8 mouse cellular contexts compared by ENCODE assay signal in the genomic region with DNA sequence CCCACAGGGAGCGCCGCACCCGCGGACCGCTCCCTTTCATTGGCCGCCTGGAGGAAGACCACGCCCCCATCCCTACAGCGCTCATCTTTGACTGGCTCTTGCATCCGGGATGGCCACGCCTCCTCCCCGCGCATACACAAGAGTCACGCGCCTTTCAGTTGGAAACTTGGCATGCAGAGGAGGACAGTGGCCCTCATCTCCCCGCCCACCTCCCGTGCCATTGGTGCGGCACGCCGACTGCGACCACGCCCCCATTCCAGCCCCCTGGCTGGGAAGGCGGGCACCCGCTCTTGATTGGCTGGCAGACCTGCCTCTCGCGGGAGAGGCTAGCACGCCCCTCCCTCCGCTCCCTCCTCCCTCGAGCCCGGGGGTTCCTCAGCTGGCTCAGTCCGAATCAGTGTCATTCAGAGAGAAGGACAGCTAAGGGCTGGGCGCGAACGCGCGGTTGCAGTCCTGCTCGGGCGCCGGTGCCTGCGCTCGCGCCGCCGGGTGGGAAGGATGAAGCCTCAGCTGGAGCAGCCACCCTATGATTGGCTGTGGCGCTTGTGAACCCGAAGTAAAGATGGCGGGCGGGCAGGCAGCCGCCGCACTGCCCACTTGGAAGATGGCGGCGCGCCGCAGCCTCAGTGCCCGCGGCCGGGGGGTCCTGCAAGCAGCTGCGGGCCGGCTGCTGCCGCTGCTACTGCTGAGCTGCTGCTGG. TPM values are rescaled to one million over a fixed set of nuclear protein-coding genes. Genes with fewer than 3 reads are reported as not detected.
DNase-seq lines count a peak whose midpoint lies in the region; ATAC-seq lines count a peak whose summit lies in the region.

Gene Cnnm2 (plus strand): TSS at position 350 of the 700 bp plus-strand sequence.

- peak; percentile 98 to 99 for DNase-seq in adrenal gland, adult 18-20 months (ENCODE audit: low spot score in 2 of 2)
- DNase-seq in embryo, embryonic 11 days: peak; percentile 100
- peak; percentile 100 for DNase-seq in gastrocnemius, postnatal 25 days
- peak; percentile 99 for DNase-seq in intestine, embryonic 14.5 days (ENCODE audit: low spot score)
- DNase-seq in left cerebral cortex, postnatal 14 days (ENCODE audit: low spot score in 2 of 2): peak; percentile 100
- DNase-seq in mesoderm, embryonic 11.5 days (ENCODE audit: low read depth, low spot score): peak; percentile 100
- DNase-seq in right cerebral cortex, postnatal 36 days (ENCODE audit: low spot score in 2 of 2): peak; percentile 100
- peak; percentile 100 for DNase-seq in yolk sac, embryonic 10.5 days (ENCODE audit: low spot score)

- H3K4me2 ChIP-seq in intestine, embryonic 14.5 days (ENCODE audit: low read length): peak within 1 kb of the TSS; percentile 86

- peak; percentile 95 for ATAC-seq in intestine, embryonic 14.5 days (replicated peaks; ENCODE audit: low FRiP score, low TSS enrichment, low read depth)

- peak within 1 kb of the TSS; percentile 63 for H3K9ac ChIP-seq in intestine, embryonic 14.5 days (ENCODE audit: low read length)

- H3K4me1 ChIP-seq in intestine, embryonic 14.5 days (replicated peaks; ENCODE audit: control insufficient read depth, insufficient read depth, low read length): peaks cover 9% of the 10 kb centered on the region

- WGBS in intestine, embryonic 14.5 days: under 1% methylated on average over 59 of the region's 59 CpGs

- no peaks in the 10 kb centered on the region for H3K9me3 ChIP-seq in intestine, embryonic 14.5 days (ENCODE audit: control insufficient read depth, low read length)

- peak within 1 kb of the TSS; percentile 96 for H3K4me3 ChIP-seq in intestine, embryonic 14.5 days (ENCODE audit: low read depth, low read length)

- H3K27ac ChIP-seq in intestine, embryonic 14.5 days (ENCODE audit: low read depth): peak within 1 kb of the TSS; percentile 33; the same call in 1 of the 2 replicates

- H3K36me3 ChIP-seq in intestine, embryonic 14.5 days (ENCODE audit: control insufficient read depth, insufficient read depth, low read length): no peaks in the 10 kb centered on the region

- peaks cover 22% of the 10 kb centered on the region; the same call in 1 of the 2 replicates for H3K27me3 ChIP-seq in intestine, embryonic 14.5 days (replicated peaks; ENCODE audit: control insufficient read depth, insufficient read depth, low read length)

- intact Hi-C loops in left cerebral cortex, postnatal 14 days (cut with DNase I): loop anchor here (5.0 kb wide), 2 partner anchors 41 to 231 kb away; no protein-coding TSS in a partner anchor

RNA-seq across cellular contexts. Expression of gene Cnnm2, which starts in this region (rescaled TPM):
- total RNA-seq in adrenal gland, adult 18-20 months (2021): 10 to 100 TPM; 34.8 to 50.8 TPM
- total RNA-seq in gastrocnemius, postnatal 25 days (2021): 1 to 10 TPM; 3.2 to 3.4 TPM
- polyA plus RNA-seq in intestine, embryonic 14.5 days (2014; fragmentation: Nextera tagmentation; extraction: Ambion mirVana): 1.9 and 2.2 TPM in 2 replicates
- 10 to 100 TPM; 35.6 to 36.1 TPM for total RNA-seq in left cerebral cortex, postnatal 14 days (2021)

Comparison
In these comparisons a context has a peak if more than half of its experiments do, and no peak if none do; other contexts are left out.
1. Peak in every context shown above with its lines: DNase-seq, ATAC-seq, H3K4me3 ChIP-seq and H3K27ac ChIP-seq.
2. RNA of gene Cnnm2 (total RNA-seq): 34.8 to 50.8 TPM in adrenal gland, adult 18-20 months and 35.6 to 36.1 TPM in left cerebral cortex, postnatal 14 days; 3.2 to 3.4 TPM in gastrocnemius, postnatal 25 days; every median in the first group is over 4 times any median in the second.